Mouse (Mus musculus) retina, adult 2 months (tissue): ENCODE measurements around the gene Gzmm.
A peak's percentile ranks its signal among the peaks of the same experiment; 100 is the strongest.
"Not testable (repeated sequence)": the region's sequence is repeated elsewhere in the genome, so short reads cannot be mapped to it uniquely, and the experiment has no call there.

Source experiments
- DNase-seq: peaks from one replicate; pipeline ENCODE4 v3.0.0-alpha.2; 2012; ENCODE audit warnings: low read depth, low spot score

Gene Gzmm

DNA sequence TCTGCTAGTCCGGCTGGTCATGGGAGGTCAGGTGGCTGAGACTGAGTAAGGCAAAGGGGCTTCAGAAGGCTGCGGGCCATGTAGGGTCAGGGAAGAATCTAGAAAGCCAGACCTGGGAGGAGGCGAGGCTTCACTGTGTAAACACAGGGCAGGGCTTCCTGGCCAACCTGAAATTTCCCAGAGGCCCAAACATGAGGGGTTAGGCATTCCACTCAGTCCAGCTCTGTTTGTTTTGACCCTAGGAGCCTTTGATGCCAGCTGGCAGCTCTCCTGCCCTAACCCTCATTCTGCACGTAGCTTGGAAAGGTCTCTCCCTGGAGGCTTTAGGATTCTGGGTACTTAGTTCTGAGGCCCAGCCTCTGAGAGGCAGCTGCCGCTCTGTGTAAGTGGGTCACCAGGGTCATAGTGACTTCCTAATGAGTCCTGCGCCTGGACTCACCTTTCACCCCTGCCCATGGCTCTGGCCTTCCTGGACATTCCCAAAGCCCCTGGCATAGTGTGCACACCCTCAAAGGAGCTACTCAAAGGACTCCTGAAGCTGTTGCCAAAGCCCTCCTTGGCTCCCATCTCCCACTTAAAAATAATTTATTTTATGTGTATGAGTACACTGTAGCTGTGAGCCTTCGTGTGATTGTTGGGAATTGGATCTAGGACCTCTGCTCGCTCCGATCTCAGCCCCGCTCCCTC is 12.8 kb downstream of the Gzmm start:
- DNase-seq, result no peak

DNA sequence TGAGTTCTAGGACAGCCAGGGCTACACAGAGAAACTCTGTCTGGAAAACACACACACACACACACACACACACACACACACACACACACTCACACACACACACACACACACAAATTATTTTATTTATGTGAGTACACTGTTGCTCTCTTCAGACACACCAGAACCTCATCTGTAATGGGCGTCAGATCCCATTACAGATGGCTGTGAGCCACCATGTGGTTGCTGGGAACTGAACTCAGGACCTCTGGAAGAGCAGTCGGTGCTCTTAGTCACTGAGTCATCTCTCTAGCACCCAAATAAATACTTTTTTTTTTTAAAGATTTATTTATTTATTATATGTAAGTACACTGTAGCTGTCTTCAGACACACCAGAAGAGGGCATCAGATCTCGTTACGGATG is 14.2 kb downstream of the Gzmm start:
- DNase-seq, result not testable (repeated sequence)

DNA sequence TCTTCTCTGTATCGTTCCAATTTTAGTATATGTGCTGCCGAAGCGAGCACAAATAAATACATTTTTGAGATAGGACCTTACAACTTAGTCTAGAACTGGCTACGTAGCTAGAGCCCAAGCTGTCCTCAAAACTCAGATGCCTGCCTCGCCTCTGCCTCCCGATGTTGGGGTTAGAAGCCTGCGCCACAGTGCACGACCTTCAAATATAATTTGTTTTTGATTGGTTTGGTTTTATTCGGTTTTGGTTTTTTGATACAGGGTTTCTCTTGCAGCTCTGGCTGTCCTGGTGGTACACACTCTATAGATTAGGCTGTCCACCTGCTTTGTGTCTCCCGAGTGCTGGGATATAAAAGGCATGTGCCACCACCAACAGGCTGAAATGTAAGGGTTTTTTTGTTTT is 14.7 kb downstream of the Gzmm start:
- no peak for DNase-seq

DNA sequence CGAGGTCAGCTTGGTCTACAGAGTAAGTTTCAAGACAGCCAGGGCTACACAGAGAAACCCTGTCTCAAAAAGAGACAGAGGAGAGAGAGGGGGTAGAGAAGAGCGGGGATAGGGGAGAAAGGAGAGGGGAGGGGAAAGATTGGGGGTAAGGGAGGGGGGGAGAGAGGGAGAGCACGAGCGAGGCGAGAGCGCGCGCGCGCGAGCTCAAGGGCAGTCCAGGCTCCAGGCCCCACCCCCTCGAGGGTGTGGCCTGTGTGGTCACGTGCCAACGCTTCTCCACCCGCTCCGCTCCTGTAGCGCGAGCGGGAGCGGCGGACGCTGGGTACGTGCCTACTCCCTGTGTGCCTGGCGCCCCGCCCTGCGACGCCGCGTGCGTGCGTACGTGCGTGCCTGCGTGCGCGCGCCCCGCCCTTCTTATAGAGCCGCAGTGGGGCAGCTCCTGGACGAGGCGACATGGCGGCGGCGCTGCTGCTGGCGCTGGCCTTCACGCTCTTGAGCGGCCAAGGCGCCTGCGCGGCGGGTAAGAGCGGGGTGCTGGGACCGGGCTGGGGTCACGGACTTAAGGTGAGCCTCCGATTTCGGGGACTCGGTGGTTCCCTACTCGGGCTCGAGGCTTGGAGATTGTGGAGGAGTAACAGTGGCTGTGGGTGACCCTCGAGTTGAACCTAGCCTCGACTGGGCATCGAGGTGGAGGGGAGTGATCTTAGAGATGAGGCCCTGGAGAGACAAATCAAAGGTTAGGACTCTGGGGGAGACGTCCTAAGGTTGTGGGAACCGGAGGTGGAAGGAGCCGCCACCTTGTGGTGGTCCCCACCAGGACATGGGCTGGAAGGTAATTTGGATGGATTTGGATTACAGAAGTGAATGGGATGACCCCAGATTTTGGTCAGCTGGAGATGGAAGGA is 15.5 kb downstream of the Gzmm start, which contains the start of gene Bsg:
Bsg (plus strand) TSS at position 427 of the 905 bp plus-strand sequence.
- peak; percentile 96 for DNase-seq

DNA sequence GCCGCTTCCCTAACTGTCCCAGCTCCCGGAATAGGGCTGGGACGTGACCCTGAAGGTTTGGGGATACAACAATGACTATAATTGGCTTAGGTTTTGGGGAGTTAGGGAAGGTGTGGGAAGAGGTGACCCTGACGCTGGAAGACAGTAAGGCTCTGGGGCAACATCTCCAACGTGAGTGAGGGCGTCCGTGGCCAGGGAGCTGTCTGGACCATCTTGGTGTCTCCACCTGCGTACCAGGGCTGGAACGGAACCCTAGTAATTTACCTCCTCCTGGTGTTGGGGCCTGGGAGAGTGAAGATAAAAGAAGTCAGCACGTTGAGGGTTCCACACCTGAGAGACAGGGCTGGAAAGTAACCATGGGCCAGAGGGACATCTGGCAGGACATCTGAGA is 16.1 kb downstream of the Gzmm start:
- DNase-seq, result no peak

DNA sequence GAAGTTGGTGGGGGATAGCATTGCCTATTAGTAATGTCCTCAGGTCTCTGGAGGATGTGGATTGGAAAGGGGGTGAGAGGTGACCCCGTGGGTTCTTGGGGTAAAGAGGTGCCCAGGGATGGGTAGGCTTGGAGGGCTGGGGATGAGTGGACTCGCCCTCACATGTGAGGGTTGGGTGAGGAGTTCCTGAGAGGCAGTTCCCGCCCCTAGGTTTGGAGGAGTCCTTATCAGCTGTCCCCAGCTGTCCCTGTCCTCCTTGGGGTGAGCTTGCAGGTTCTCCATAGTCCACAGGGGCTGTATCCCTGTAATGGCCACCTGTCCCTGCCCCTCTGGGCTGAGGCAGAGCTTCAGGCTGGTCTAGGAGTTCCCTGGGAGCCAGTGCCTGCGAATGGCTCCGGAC is 17.1 kb downstream of the Gzmm start:
- DNase-seq, result no peak

DNA sequence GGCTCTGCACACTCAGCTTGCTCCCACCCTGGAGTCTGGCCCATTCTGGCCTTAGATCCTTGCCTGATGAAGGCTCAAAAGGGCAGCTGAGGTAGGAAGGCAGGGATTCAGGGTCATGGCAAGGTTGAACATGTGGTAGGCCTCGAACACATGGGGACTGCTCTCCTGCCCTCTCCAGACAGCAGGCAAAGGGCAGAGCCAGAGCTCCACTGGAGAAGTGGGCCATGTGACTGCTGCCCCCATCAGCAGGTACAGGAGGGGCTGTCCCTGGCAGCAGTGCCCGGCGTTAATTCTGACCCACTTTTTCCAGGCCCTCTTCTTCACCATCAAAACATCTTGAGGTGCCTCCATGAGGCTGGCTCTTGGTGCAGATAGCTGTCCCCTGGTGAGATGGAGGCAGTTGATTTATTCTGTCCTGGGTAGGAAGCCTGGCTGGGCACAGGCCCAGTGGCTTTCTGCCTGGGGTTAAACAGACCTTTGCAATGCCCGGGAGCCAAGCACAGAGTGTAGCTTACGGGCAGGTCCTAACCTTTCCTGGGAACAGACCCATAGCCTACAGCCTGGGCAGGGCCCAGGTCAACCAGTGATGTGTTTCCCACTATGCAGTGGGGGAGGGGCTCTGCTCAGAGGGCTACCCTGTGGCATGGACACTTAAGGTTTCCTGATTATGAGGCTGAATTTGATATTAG is 17.7 kb downstream of the Gzmm start:
- no peak for DNase-seq

DNA sequence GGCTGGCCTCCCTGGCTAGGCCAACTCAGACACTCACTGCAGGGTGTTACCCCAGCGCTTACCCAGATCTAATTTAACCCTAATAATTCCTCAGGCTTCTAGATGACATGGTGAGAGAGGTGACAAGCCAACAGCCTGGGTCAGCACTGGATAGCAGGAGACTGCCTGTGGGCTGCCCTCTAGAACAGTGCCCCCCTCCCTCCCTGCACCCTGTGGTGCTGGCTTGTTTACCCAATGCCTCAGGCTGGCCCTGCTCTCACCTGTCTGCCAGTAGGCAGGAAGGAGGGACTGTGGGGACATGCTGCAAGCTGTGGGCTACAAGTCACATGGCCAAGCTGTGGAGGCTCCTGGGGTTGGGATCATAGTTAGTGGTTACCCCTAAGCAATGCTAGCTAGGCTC is 18.3 kb downstream of the Gzmm start:
- no peak for DNase-seq

DNA sequence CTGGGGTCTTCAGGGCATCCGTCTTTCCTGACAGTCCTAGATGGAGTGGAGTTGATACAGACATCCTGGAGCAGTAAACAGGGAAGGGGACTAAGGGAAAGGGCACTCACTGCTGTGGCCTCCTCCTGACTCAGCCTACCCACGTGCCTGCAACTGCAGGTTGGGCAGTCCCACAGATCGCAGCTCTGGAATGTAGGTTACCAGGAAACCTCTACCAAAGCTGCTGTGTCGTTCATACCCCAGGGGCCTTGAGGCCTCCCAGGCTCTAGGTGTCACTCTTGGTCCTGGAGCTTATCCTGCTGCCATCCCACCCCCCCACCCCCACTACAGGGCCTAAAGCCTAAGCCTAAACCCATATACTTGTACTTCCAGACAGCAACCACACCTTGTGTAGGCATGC is 18.9 kb downstream of the Gzmm start:
- no peak for DNase-seq

DNA sequence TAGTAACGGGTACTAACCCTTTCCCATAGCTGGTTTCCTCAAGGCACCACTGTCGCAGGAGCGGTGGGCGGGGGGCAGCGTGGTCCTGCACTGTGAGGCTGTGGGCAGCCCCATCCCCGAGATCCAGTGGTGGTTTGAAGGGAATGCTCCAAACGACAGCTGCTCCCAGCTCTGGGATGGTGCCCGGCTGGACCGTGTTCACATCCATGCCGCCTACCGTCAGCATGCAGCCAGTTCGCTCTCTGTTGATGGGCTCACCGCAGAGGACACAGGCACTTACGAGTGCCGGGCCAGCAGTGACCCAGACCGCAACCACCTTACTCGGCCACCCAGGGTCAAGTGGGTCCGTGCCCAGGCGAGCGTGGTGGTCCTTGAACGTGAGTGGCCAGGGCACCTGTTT is 19.8 kb downstream of the Gzmm start:
- no peak for DNase-seq

DNA sequence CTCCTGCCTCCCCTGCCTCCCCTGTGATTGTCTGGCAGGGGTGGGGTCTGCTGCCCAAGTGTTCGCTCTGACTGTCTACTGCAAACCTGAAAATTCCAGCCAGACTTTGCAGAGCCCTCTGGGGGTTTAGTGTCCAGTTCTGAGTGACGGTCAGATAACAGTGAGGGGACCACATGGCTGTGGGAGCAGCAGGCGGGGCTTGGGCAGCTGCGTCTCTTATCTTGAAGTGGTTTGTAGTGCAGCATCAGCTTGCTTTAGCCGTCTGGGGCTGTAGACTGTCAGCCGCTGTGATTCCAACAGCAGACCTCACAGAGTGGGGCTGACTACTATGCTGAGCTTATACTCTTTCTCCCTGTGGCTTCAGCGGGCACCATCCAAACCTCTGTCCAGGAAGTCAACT is 20.5 kb downstream of the Gzmm start:
- no peak for DNase-seq

DNA sequence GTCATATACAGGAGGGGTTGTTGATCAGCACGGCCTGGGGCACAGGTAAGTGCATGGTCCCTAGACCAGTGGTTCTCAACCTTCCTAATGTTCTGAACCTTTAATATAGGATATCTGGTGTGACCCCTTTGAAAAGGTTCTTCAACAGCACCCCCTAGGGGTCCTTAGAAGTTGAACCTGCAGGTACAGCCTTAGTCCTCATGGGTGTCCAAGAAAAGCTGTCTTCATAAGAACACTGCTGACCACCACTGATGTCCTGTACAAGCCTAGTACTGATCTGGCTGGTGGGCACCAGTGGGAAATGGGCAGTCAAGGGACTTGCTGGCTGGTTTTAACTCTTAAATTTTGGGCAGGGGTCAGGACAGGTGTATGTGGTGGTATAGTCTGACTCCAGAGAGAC is 23.2 kb downstream of the Gzmm start:
- no peak for DNase-seq

DNA sequence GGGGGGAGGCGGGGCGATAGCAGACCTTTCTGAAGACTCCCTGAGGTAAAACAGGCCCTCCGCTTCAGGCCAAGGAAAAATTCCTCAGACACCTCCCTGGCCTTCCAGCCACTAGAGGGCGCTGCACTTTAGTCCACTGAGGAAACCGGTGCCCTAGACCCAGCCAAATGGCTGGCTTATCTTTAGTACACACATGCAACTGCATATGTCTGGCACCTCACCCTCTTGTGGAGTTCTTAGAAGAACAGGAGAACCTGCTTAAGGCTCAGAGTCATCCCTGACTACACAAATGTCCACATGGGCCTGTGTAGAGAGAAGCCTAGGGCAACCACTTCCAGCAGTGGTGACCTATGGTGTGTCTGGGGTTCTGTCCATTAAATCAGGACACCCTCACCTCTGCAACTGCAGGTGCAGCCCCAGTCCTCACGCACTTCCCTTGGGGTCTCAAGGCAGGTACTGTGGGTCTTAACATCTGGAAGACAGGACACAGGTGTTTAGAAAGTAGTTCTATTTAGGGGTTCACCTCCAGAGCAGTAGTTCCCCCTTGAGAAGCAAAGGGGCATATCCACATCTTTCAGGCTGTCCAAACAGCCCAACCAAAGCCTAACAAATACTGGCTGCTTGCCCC is 23.8 kb downstream of the Gzmm start:
- peak; percentile 57 for DNase-seq

DNA sequence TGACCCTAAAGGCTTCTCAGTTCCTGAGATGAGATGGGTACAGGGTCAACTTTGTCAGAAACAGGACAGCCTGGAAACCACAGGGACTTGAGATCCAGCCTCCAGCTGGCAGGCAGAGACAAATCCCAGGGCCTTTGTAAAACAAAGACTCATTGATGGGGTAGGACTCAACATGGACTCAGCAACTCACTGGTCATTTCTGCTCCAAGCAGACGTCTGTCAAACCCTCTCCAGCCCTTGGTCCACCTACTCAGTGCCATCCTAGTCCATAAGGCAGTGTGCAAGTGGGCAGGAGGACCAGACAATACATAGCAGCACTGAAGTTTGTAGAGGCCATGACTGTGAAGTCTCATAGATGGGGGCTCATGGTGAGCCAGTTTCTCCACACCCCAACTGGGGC is 24.3 kb downstream of the Gzmm start:
- no peak for DNase-seq

DNA sequence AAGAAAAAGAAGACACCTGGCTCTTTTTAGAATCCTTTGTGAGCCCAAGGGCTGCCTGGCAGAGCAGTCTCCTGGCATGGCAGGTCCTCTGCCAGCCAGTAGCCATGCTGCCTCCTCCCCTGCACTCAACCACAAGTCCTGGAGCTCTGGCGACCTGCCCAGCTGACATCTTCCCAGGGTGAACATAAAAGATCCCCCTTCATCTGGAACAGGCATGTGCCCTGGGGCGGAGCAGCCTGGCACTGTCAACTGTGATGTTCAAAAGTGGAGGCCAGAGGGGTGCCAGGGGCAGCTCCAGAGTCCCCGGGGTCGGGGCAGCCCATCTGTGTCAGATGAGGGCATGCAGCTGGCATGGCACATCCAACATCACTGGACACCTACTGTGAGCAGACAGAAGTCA is 26.2 kb downstream of the Gzmm start:
- no peak for DNase-seq

DNA sequence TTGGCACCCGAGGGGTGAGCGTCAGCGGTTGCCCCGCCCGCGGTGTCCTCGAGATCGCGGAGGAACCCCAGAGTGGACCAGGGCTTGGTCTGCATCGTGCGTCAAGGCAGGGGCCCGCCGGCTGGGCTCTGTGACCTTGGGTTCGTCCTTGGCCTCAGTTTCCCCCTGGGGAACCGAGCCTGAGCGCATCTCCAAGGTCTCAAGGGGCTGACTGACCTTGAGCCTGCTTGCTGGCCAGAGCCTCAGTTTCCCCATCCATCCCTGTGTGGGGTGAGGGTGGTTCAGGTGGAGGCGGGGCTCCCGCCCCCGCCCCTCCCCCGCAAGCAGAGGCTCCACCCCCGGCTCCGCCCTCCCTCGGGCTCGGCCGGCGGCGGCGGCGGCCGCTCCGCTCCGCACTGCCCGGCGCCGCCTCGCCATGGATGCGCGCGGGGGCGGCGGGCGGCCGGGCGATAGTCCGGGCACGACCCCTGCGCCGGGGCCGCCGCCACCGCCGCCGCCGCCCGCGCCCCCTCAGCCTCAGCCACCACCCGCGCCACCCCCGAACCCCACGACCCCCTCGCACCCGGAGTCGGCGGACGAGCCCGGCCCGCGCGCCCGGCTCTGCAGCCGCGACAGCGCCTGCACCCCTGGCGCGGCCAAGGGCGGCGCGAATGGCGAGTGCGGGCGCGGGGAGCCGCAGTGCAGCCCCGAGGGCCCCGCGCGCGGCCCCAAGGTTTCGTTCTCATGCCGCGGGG is 27.6 kb downstream of the Gzmm start, which contains the start of gene Hcn2:
Hcn2 (plus strand) TSS at position 381 of the 734 bp plus-strand sequence.
- no peak for DNase-seq

DNA sequence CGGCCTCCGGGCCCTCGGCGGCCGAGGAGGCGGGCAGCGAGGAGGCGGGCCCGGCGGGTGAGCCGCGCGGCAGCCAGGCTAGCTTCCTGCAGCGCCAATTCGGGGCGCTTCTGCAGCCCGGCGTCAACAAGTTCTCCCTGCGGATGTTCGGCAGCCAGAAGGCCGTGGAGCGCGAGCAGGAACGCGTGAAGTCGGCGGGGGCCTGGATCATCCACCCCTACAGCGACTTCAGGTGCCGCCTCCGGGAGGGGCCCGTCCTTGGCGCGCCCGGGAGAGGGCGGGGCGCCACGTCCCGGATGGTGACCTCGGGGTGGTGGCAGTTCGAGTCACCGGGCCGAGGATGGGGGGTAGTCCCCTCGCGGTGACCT is 28.2 kb downstream of the Gzmm start:
- no peak for DNase-seq

DNA sequence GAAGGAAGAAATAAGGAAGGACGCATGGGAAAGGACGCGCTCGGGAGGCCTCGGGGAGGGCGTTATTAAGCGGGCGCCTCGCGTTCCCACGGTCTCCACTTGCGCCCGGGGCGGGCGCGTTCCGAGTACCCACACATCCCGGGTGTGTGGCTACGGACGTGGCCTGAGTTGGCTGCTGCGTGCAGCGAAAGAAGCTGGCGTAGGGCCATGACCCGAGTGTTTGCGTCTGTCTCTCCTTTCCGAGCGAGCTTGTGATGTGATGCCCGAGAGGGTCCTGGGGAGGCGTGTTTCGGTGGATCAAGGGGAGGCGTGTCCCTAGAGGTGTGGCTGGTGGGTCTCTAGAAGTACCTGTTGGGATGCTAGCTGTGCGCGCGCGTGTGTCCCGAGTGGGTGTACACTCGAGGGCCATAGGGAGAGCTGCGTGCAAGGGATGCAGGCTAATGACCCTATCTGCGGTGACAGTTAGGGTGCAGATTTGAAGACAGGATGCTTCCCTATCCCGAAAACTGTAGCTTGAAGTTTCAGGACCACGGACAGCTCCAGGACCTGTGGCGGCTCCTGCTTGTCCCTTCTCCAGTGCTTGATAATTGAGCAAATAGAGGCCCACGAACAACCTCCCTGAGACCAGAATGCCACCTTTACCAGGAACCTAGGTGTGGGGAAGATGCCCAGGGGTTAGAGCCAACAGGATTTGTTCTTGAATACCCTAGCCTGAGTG is 29.0 kb downstream of the Gzmm start:
- no peak for DNase-seq

DNA sequence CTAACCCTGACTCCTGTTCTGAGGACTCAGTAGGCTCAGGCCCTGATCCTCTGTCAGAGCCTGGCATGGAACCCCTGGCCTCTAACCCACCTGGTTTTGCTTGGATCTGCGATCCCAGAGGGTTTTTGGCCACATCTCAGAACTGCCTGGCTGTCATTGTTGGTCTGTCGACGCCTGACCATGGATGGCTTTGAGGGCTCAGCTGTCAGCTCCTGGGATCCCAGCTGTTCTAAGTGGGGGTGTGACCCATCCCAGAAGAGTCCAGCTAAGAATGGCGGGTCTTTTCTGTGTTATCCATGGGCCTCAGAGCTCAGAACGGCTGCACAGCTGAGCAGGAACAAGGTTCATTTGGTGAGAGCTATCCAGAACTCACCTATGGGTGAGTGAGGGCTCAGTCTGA is 32.3 kb downstream of the Gzmm start:
- DNase-seq, result no peak

DNA sequence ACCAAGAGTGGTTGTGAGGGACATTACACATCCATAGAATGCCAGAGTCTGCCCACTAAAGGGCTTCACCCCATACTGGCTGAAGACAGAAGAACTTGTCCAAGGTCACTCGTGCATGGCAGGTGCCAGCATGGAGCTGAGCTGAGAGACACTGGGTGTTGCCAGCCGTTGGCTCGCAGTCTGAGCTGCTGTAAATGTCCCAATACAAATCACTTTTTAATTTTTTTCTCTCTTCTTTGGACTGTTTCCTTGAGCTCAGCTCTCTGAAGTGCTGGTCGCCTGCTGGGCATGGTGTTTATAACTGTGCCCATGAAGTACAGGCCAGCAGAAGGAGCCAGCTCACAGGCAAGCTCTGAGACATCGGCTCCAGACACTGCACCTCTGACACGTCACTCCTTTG is 34.2 kb downstream of the Gzmm start:
- DNase-seq, result no peak

DNA sequence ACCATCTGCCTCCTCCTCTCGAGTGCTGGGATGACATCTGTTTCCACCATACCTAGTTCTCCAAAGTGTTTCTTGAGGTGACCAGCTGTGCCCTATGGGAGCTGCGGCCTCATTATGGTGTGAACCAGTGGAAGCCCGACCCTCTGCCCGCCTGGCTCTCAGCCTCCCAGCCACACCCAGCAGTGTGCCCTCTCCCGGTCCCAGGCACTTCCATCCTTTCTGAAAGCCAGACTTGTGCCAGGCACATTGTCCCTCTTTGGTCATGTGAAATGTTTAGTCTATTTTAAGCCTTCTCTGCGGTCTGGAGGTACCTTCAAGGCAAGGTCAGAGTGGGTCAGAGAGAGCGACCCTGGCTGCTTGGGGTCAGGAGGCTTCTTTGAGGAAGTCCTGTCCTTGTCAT is 34.9 kb downstream of the Gzmm start:
- DNase-seq, result no peak
